Mouse (Mus musculus): ENCODE results near the gene Sft2d2.
A peak's percentile ranks its signal among the peaks of the same experiment; 100 is the strongest.

The Sft2d2 gene

DNA sequence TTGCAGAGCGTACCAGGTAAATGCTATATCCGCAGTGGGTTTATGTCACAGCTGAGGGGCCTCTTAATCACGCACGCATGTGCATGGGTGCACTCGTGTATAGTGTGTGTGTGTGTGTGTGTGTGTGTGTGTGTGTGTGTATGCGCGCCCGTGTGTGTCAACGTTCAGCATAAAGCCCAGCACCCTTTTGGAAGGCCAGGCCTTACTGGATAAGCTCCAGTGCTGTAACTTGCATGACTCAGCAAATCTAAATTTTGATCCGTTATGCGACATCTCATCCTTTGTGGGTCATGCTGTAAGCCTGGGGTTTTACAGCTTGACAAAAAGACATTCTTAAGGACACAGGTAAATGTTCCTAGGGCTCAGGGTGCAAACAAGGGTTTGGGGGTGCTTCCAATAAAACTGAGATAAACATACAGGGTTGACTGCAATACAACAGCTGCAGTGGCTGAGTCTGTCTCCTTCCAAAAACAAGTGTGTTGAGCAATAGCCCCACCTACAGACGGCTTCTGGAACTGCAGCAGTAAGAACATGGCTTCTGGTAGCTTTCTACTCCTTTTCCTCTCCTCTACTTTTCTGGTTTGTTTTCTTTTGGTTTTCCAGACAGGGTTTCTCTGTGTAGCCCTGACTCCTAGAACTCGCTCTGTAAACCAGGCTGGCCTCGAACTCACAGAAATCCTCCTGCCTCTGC, 61.9 kb downstream of the Sft2d2 start:
- no peaks in the 10 kb centered on the region for H3K27me3 ChIP-seq (ENCODE audit: control insufficient read depth, insufficient read depth, low read length, poor library complexity, severe bottlenecking)
- peak; percentile 85 for DNase-seq (ENCODE audit: low read depth, low spot score)
- no peaks in the 10 kb centered on the region for H3K36me3 ChIP-seq (ENCODE audit: control insufficient read depth, insufficient read depth, low read length, poor library complexity, severe bottlenecking)

DNA sequence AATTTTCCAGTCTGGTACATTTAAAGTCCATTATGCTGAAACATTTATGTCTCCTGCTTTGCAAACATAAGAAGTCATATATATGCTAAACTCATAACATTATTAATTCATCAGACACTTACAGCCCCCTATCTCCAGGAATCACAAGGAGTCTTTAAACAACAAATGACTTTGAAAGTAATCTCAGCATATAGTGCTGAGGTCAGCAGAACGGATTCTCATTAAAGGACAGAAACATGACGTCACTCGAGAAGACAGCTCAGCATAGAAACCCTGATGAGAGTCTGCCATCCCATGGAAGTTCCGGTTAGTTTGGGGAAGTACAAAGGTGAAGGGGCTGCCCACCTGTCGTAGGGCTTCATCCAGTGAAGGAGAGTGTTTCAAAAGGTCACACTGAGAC, 64.7 kb downstream of the Sft2d2 start:
- Histone ChIP-seq H3K27me3 (ENCODE audit: control insufficient read depth, insufficient read depth, low read length, poor library complexity, severe bottlenecking) (no peaks in the 10 kb centered on the region), H3K36me3 (ENCODE audit: control insufficient read depth, insufficient read depth, low read length, poor library complexity, severe bottlenecking) (no peaks in the 10 kb centered on the region)
- DNase-seq (ENCODE audit: low read depth, low spot score), result no peak
